Mouse (Mus musculus): ENCODE data around the gene Lin7b. TPM values are rescaled to one million over a fixed set of nuclear protein-coding genes. Genes with fewer than 3 reads are reported as not detected.

The Lin7b gene
- total and polyA plus RNA-seq, 3 experiments: 1.0 to 3.4 (median 1.6) TPM

DNA sequence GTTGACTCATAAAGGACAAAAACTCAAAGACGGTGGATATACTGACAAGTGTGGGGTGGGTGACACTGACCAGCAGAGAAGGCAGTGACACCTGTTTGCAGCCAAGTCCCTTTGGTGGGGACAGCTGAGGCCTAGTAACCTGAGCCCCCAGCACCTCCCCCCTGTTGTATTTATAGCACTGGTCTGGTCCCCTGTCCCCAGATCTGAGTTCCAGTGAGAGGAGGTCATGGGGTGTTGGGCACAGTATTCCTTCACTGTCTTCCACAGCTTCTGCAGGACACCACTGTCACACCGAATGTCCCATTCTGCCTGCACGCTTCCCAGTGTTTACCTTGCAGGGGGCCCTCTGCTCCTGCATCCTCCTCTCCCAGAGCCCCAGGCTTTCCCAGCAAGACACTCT lies 35.8 kb downstream of the Lin7b start:
- Histone ChIP-seq H3K27me3 (ENCODE audit: control insufficient read depth, insufficient read depth, low read length) (no peaks in the 10 kb centered on the region), H3K4me3 (no peak overlapping the region), H3K9ac (ENCODE audit: low read depth, low read length) (no peak overlapping the region), H3K79me2 (replicated peaks; ENCODE audit: control insufficient read depth, insufficient read depth, low read length) (no peaks in the 10 kb centered on the region), H3K4me1 (ENCODE audit: control insufficient read depth, insufficient read depth, low read length) (peaks cover 1% of the 10 kb centered on the region; the same call in 1 of the 2 replicates), H3K27ac (peak overlapping the region; percentile 87), H3K36me3 (ENCODE audit: control insufficient read depth, insufficient read depth, low read length) (no peaks in the 10 kb centered on the region)
- peak; percentile 64; the same call in 1 of the 2 replicates for TF ChIP-seq POLR2A (IDR thresholded peaks at IDR 0.05; ENCODE audit: insufficient read depth, low read depth, low read length)
- no peak for TF ChIP-seq CTCF (IDR thresholded peaks at IDR 0.05)
- TF ChIP-seq EP300 (IDR thresholded peaks at IDR 0.05; ENCODE audit: insufficient read depth, low read depth, low read length): peak; percentile 63
- 25% methylated on average over 3 of the region's 3 CpGs for WGBS
- DNase-seq: peak in 1 of 2 experiments; percentile 68
- intact Hi-C loops (cut with DNase I): loop anchor here (2.0 kb wide), 1 partner anchor 34 kb away; no protein-coding TSS in a partner anchor

DNA sequence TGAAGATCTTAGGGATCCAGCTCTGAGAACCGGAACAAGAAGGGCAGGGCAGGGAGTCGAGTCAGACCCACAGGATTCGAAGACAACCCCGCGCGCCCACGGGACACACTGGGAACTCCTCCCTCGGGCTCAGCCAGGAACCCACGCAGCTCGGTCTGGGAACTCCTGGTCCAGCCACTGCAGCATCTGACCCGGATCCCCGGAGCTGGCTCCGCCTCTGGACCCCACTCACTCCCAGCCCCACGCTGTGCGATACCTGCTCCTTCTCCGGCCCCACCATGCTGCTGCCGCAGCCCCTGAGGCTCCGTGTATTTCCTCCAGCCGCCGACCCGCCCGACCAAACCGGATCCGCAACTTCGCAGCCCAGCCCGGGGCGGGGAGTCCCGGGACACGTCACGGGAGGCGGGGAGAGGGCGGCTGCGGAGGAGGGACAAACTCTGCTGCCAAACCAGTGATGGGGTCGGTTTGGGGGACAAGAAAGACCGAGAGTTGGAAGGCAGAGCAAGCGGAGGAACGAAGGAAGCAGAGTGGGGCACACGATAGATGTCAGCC lies 36.9 kb downstream of the Lin7b start, which contains the start of gene Trpm4:
Trpm4 (minus strand) TSS at position 350 of the 552 bp plus-strand sequence.
- intact Hi-C loops (cut with DNase I): no loop called here
- TF ChIP-seq POLR2A (IDR thresholded peaks at IDR 0.05; ENCODE audit: insufficient read depth, low read depth, low read length) (peak; percentile 78), EP300 (IDR thresholded peaks at IDR 0.05; ENCODE audit: insufficient read depth, low read depth, low read length) (0 out of 2 replicates have a peak, but pooled peaks have one; percentile 16), CTCF (IDR thresholded peaks at IDR 0.05) (no peak)
- peak; percentile 92 to 96 for DNase-seq
- H3K9ac ChIP-seq (ENCODE audit: low read depth, low read length): peak within 1 kb of the TSS; percentile 88
- H3K4me3 ChIP-seq: peak within 1 kb of the TSS; percentile 98
- WGBS: under 1% methylated on average over 38 of the region's 38 CpGs
- peaks cover 1% of the 10 kb centered on the region; the same call in 1 of the 2 replicates for H3K4me1 ChIP-seq (ENCODE audit: control insufficient read depth, insufficient read depth, low read length)
- no peaks in the 10 kb centered on the region for H3K79me2 ChIP-seq (replicated peaks; ENCODE audit: control insufficient read depth, insufficient read depth, low read length)
- no peaks in the 10 kb centered on the region for H3K36me3 ChIP-seq (ENCODE audit: control insufficient read depth, insufficient read depth, low read length)
- H3K27me3 ChIP-seq (ENCODE audit: control insufficient read depth, insufficient read depth, low read length): no peaks in the 10 kb centered on the region
- peak within 1 kb of the TSS; percentile 87 for H3K27ac ChIP-seq

DNA sequence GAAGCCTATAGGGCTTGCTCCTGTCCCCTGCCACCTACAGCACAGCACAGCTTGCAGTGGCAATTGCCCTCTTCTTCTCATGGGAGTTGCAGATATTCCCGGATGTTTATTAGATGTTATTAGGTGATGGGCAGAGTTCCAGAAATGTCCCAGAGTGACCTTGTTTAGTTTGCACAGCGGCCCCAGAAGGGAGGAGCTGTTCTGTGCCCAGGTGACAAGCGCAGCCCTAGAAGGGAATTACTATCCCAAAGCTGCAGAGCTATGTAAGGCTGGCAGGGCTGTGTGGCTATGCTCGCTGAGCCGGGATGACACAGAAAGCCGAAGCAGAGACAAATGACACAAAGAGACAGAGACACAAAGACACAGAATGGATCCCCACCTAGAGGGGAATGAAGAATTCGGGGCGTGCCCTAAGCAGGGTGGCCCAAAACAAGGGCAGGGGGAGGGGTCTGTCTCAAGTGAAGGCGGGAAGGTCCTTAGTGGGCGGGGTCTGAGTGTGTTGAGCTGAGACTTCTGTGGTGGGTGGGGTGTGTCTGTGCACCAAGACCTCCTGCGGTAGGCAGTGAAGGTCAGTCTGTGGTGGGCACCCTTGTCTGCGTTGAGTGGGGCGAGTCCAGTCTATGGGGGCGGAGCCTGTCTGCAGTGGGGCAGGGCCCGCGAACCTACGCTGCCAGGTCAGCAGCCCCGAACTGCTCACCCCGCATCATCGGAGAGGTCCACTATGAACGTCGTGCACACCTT lies 37.5 kb downstream of the Lin7b start:
- peak overlapping the region; percentile 87 for H3K27ac ChIP-seq
- peak; percentile 70 to 75 for DNase-seq
- no peaks in the 10 kb centered on the region for H3K36me3 ChIP-seq (ENCODE audit: control insufficient read depth, insufficient read depth, low read length)
- H3K79me2 ChIP-seq (replicated peaks; ENCODE audit: control insufficient read depth, insufficient read depth, low read length): no peaks in the 10 kb centered on the region
- no peaks in the 10 kb centered on the region; the same call in 1 of the 2 replicates for H3K4me1 ChIP-seq (ENCODE audit: control insufficient read depth, insufficient read depth, low read length)
- peak; percentile 13; the same call in 1 of the 2 replicates for TF ChIP-seq POLR2A (IDR thresholded peaks at IDR 0.05; ENCODE audit: insufficient read depth, low read depth, low read length)
- TF ChIP-seq CTCF (IDR thresholded peaks at IDR 0.05): no peak
- TF ChIP-seq EP300 (IDR thresholded peaks at IDR 0.05; ENCODE audit: insufficient read depth, low read depth, low read length): 0 out of 2 replicates have a peak, but pooled peaks have one; percentile 6
- H3K4me3 ChIP-seq: peak overlapping the region; percentile 98
- H3K9ac ChIP-seq (ENCODE audit: low read depth, low read length): peak overlapping the region; percentile 88
- intact Hi-C loops (cut with DNase I): no loop called here
- H3K27me3 ChIP-seq (ENCODE audit: control insufficient read depth, insufficient read depth, low read length): no peaks in the 10 kb centered on the region
- 4% methylated on average over 22 of the region's 22 CpGs for WGBS

DNA sequence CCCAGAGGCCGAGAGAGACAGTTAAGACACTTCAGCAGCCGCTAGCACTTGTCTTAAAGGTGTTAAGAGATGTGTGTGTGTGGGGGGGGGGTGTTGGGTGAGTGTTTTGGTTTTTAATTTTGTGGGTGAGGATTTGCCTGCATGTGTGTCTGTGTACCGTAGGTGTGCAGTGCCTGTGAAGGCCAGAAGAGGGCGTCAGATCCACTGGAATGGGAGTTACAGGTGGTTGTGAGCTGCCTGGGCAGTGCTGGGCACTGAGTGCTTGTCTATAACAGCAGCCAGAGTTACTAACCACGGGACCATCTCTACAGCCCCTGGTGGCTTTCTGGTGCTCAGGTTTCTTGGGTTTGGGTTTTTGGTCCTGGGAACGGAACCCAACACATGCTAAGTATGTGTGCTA lies 38.9 kb downstream of the Lin7b start:
- H3K9ac ChIP-seq (ENCODE audit: low read depth, low read length): no peak overlapping the region
- no peak overlapping the region for H3K4me3 ChIP-seq
- no peaks in the 10 kb centered on the region for H3K36me3 ChIP-seq (ENCODE audit: control insufficient read depth, insufficient read depth, low read length)
- 82% methylated on average over 6 of the region's 6 CpGs for WGBS
- H3K79me2 ChIP-seq (replicated peaks; ENCODE audit: control insufficient read depth, insufficient read depth, low read length): no peaks in the 10 kb centered on the region
- intact Hi-C loops (cut with DNase I): no loop called here
- DNase-seq: no peak
- no peak overlapping the region for H3K27ac ChIP-seq
- TF ChIP-seq CTCF (IDR thresholded peaks at IDR 0.05): peak; percentile 33
- no peak for TF ChIP-seq POLR2A (IDR thresholded peaks at IDR 0.05; ENCODE audit: insufficient read depth, low read depth, low read length)
- no peaks in the 10 kb centered on the region for H3K27me3 ChIP-seq (ENCODE audit: control insufficient read depth, insufficient read depth, low read length)
- no peaks in the 10 kb centered on the region; the same call in 1 of the 2 replicates for H3K4me1 ChIP-seq (ENCODE audit: control insufficient read depth, insufficient read depth, low read length)

DNA sequence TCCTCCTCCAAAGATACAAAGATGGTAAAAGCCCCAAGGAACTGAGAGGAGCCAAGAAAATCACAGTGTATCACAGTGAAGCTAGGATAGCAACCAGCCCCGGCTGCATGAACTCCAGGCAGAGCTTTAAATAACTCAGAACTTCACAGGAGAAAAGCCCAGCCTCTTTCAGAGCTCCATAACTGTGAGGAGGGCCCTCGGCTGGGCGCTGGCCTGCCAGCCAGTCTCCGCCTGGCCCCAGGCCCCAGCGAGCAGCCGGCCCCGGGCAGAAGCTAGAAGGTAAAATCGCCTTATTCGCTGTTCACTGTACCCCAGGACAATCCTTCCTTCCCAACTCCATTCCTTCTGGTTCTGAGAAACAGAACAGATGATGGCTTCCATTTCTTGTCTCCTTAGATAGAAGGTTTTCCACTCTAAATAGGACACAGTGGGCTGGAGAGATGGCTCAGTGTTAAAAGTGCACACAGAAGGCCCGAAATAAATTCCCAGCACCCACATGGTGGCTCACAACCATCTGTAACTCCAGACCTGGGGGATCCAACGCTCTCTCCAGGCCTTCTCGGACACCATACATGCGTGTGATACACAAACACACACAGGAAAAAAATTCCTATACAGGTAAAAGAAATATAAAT lies 41.4 kb downstream of the Lin7b start:
- Histone ChIP-seq H3K27me3 (ENCODE audit: control insufficient read depth, insufficient read depth, low read length) (no peaks in the 10 kb centered on the region), H3K79me2 (replicated peaks; ENCODE audit: control insufficient read depth, insufficient read depth, low read length) (no peaks in the 10 kb centered on the region), H3K4me1 (ENCODE audit: control insufficient read depth, insufficient read depth, low read length) (no peaks in the 10 kb centered on the region), H3K4me3 (no peak overlapping the region), H3K36me3 (ENCODE audit: control insufficient read depth, insufficient read depth, low read length) (no peaks in the 10 kb centered on the region), H3K9ac (ENCODE audit: low read depth, low read length) (no peak overlapping the region), H3K27ac (peak overlapping the region; percentile 64)
- TF ChIP-seq POLR2A (IDR thresholded peaks at IDR 0.05; ENCODE audit: insufficient read depth, low read depth, low read length): no peak
- no peak for TF ChIP-seq CTCF (IDR thresholded peaks at IDR 0.05)
- no peak for TF ChIP-seq EP300 (IDR thresholded peaks at IDR 0.05; ENCODE audit: insufficient read depth, low read depth, low read length)
- peak in 1 of 2 experiments; percentile 38 for DNase-seq
- WGBS: 59% methylated on average over 13 of the region's 13 CpGs
- intact Hi-C loops (cut with DNase I): no loop called here

All from heart, adult 2 months (tissue).